Mouse (Mus musculus) kidney, adult 18-20 months (tissue): ENCODE measurements at regions not wholly inside any gene's neighbourhood (a gene's known extent, or its start where the extent isn't known, plus 50 kb on each side); places are given as distances from the start of the nearest gene placed in this dataset.
"Not testable (repeated sequence)": the region's sequence is repeated elsewhere in the genome, so short reads cannot be mapped to it uniquely, and the experiment has no call there.

Experiments used
- DNase-seq: peaks from one replicate; pipeline ENCODE4 v3.0.0; 2021

DNA sequence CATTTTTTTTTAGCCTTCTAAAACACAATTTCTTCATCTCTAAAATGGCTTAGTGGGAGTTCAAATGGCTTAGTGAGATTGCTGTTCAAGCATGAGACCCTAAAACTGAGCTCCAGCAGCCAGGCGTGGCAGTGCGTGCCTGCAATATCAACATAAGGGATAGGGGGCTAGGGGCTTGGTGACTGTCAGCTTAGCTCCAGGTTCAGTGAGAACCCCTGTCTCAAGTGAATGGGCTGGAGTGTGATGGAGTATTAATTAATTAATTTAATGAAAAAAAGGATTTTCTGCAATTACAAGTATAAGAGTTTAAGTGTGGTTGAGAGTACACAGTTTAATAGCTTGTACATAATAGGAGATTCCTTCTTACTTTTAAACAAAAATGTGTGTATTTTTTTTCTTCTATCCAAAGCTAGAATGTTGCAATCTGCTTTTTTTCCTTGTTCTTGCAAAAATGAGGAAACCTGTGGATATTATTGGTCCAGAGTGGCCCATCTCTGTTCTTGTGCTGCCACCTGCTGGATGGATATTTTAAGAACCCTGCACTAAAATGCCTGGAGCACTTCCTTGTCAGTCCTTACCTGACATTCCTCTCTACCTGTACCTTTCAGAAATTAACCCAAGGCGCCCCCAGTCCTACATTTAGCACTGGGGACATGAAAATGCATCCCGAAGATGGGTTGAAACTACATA, 54.0 kb upstream of the Usp47 start:
- peak; percentile 73 for DNase-seq

DNA sequence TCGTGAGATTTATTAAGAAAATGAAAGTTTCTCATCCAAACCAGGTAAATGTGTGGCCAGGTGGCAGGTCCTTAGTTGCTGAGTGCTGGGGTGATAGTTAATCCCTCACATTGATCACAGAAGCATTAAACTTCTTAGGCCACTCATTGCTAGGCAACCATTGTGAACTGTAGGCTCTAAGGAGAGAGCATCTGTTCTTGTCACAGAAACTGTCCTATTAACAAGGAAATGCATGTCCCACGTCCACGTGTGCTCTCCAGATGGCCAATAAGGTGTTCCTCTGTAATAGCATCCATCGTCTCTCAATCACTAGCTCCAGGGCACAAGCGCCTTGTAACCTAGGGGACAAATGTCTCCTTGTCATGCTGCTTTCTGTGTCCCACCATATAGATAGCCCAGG, 55.0 kb upstream of the Usp47 start:
- no peak for DNase-seq

DNA sequence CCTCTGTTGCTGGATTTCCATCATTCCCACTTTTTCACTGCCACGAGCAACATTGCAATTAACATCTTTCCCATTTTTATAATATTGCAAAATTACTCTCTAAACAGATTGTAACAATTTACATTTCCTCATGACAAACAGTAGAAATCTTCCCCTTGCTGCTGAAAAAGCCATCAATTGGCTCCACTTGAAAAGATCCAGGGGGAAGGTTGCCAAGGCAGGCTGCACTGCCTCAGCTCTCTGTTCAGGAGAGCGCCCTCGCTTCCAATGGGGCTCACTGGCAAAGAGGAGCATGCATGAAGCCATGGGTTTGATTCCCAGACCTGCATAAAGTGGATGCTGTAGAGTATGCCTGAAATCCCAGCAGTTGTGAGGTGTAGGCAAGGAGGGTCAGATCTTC, 56.6 kb upstream of the Usp47 start:
- no peak for DNase-seq

- no peak for DNase-seq
Measured at GRCm38 (mm10) chr7:111963969-111964368, 59.3 kb upstream of the Usp47 start.

- DNase-seq = no peak
Measured at GRCm38 (mm10) chr7:111959977-111960376, 63.3 kb upstream of the Usp47 start.

- DNase-seq = no peak
Measured at GRCm38 (mm10) chr7:111956671-111957070, 66.6 kb upstream of the Usp47 start.

DNA sequence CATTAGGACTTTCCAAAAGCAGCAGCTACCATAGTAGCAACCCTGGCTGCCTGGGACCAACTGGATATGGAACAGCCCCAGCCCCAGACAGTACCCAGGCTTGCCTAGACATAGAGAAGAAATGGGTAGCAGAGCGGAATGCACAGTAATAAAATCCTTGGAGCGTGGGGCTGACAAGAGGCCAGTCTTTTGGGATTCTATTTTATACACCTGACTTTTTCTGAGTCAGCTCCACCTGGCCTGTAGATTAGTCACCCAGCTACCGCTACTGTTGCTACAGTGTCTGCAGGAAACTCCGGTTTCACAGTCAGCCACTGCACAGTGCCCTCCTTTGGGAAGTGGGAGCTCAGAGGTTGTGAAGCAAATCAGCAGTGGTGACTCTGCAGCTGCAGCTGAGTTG, 83.7 kb upstream of the Usp47 start:
- no peak for DNase-seq

- DNase-seq = no peak
Measured at GRCm38 (mm10) chr7:111937547-111937946, 85.8 kb upstream of the Usp47 start.

DNA sequence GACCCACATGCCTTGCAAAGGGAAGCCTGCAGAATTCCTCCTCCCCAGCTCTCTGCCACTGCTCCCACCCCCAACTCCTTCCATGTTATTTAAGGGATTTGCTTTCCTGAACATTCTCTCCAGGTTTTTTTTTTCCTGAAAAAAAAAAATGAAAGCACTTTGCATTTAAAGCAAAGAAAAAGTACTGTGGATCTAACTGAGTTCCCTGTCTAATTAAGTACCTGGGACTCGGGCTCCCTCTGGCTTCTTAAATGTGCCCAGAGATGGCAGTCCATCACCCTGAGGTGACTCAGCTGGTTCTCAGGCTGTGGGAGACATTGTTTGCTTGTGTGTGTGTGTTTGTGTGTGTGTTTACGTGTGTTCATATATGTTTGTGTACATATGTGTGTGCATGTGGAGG, 86.2 kb upstream of the Usp47 start:
- no peak for DNase-seq

- no peak for DNase-seq
Measured at GRCm38 (mm10) chr7:111932725-111933124, 90.6 kb upstream of the Usp47 start.

- DNase-seq = no peak
Measured at GRCm38 (mm10) chr7:111919961-111920360, 103.3 kb upstream of the Usp47 start.

DNA sequence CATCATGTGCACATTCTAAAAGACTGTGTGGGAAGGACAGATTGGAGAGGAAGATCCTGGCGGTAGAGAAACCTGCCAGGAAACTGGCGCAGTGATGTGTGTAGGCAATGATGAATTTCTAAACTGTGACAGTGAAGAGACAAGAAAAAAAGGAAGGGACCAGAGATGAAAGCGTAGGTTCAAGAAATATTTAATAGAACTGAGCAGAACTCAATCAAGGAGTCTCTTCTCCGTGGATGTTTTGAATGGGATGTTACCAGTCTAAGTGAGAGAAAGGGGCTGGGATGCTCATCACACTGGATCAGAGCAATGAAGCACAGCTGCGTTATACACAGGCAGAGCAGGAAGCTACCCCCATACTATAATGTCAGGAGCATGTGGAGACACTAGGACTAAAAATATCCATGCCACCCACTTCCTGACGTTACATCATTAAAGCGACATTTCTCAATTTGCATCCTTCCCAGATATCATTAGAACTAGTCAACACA, 119.5 kb upstream of the Usp47 start:
- DNase-seq = no peak

GRCm38 (mm10) chr7:111897016-111897415, 117.2 kb upstream of the Galnt18 start:
- no peak for DNase-seq

DNA sequence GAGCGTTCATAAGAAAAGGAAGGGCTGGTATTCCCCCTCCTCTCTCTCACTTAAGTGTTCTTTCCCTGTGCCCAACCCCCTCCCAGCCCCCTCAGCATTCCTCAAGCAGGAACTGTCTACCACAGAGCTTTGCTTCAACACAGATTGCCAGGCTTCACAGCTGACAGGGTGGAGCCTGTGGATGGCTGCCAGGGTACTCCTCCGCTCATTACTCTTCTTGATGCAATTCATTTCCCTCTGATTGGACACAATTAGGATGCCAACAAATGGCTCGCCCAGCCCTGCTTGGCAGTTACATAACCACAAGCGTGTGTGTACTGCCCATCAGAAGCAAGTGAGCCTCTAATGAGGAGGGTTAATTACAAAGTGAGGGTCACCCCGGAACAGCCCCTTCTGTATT, 116.5 kb upstream of the Galnt18 start:
- DNase-seq = no peak

DNA sequence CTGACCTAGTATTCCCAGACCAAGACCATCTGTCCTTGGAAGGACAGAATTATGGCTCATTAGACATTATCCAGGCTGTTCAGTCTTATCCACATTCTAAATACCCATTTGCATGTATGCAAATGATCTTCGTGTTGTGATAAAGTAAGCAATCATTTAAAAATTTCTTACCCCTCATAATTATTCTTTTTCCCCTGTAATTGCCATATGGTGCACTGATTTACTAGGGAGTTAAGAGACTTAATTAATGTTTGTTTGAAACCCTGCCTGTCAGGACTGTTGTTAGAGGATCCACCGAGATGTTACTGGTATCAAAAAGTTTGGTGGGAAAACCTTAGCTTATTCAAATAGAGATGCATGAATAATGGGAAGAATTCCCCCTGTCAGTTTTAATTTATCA, 103.2 kb upstream of the Galnt18 start:
- DNase-seq = no peak

GRCm38 (mm10) chr7:111880067-111880675, 100.4 kb upstream of the Galnt18 start:
- no peak for DNase-seq

GRCm38 (mm10) chr7:111877591-111877990, 97.8 kb upstream of the Galnt18 start:
- DNase-seq = no peak

GRCm38 (mm10) chr7:111875949-111876348, 96.2 kb upstream of the Galnt18 start:
- DNase-seq = no peak

GRCm38 (mm10) chr7:111869337-111869736, 89.6 kb upstream of the Galnt18 start:
- DNase-seq = no peak

DNA sequence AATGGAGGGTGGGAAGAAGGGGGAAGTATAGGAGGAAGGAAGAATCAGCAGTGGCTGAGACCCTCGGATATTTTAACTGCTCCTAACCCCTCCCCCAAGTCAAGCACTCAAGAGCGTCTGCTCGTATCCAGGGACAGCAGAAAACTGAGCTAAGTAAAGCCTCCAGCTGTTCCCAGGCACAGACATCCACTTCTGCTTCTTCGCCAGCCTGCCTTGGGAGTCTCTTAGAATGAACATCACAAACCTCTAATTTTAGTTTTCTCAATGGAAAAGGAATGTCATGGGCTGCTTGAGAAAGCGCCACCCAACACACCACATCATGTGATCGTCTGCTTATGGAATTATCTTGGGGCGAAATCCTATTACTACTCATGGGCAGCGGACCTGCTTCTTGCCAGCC, 83.3 kb upstream of the Galnt18 start:
- no peak for DNase-seq

GRCm38 (mm10) chr7:111858291-111858690, 78.5 kb upstream of the Galnt18 start:
- DNase-seq = not testable (repeated sequence)

- no peak for DNase-seq
Measured at GRCm38 (mm10) chr7:111856977-111857376, 77.2 kb upstream of the Galnt18 start.

DNA sequence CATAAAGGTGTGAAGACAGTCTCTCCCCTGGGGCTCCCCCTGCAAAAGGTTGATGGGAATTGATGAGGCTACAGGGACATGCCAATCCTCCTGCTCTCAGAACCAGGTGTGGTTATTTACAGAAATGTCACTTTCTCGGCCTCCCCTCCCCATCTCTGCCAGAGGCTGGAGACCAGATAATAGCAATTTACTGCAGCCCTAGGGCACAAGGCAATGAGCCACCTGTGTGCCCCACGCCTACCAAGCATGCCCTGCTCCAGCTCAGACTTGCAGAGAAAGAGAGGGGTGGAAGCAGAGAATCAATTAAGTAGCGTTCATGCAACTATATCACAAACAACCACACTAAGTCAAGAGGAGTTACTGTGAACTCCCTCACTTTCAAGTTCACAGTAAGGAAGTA, 75.5 kb upstream of the Galnt18 start:
- DNase-seq = no peak

GRCm38 (mm10) chr7:111846417-111846816, 66.6 kb upstream of the Galnt18 start:
- no peak for DNase-seq

GRCm38 (mm10) chr7:111843715-111844114, 63.9 kb upstream of the Galnt18 start:
- no peak for DNase-seq
